In the genomic region with DNA sequence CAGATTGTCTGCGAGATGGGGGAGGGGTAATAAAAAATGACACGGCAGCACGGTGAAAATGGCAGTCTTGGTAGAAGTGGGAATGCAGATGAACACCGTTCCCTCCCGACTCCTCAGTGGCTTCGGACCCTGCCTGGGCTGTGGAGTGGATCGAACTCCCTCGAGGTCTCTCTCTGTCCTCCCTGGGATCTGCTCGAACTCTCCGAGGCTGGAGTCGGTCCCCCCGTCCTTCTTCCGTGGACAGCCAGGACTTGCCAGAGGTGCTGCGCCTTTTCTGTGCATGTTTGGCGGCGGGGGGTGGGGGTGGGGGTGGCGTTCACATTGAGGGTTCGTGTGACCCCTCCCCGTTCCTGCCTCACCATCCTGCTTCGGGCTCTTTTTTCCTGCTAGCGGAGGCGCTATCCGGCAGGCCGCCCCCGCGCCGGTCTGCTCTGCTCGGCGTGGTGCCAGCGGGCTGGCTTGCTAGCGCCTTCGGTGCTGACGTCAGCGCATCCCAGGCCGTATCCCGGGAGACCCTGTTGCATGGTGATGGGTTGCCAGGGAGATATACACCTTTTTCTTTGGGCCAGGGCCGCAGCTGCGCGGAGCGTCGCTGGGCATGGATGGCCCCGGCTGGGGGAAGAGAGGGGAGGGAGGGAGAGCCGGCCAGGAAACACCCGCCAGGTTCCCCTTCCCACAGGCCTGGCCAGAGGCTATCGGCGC, we compare ENCODE assay signal across 8 mouse cellular contexts. TPM values are rescaled to one million over a fixed set of nuclear protein-coding genes. Genes with fewer than 3 reads are reported as not detected.
DNase-seq lines count a peak whose midpoint lies in the region; ATAC-seq lines count a peak whose summit lies in the region.

No protein-coding gene starts in this region.

- H3K4me3 ChIP-seq in liver, embryonic 15.5 days (replicated peaks): peak overlapping the region; percentile 31

- H3K4me2 ChIP-seq in liver, embryonic 15.5 days: peak overlapping the region; percentile 58

- 5% methylated on average over 46 of the region's 46 CpGs for WGBS in liver, embryonic 15.5 days (ENCODE audit: insufficient replicate concordance)

- no peaks in the 10 kb centered on the region for H3K9me3 ChIP-seq in liver, embryonic 15.5 days (replicated peaks)

- H3K27me3 ChIP-seq in liver, embryonic 15.5 days: peaks cover 61% of the 10 kb centered on the region

- H3K27ac ChIP-seq in liver, embryonic 15.5 days (replicated peaks): no peak overlapping the region

- peak; percentile 17 for DNase-seq in T-cell, adult 2 months (ENCODE audit: low spot score)
- peak; percentile 87 for DNase-seq in cerebellum, adult 8-10 months
- peak; percentile 95 to 99 for DNase-seq in frontal cortex, adult 2 months (ENCODE audit: extremely low spot score in 1 of 2, low spot score in 1 of 2)
- DNase-seq in heart, postnatal 4 days: peak; percentile 95
- DNase-seq in layer of hippocampus, adult 18-20 months (ENCODE audit: low spot score in 2 of 2): peak; percentile 98 to 100
- peak; percentile 77 for DNase-seq in ovary, adult 18-20 months (ENCODE audit: low spot score)

- peaks cover 20% of the 10 kb centered on the region for H3K36me3 ChIP-seq in liver, embryonic 15.5 days (replicated peaks)

- ATAC-seq in liver, embryonic 15.5 days (ENCODE audit: insufficient read depth): no peak
- no peak for ATAC-seq in monocyte, adult 5-6 weeks (replicated peaks; ENCODE audit: insufficient number of reproducible peaks, low FRiP score, low TSS enrichment, poor library complexity, severe bottlenecking)

- no peak overlapping the region for H3K9ac ChIP-seq in liver, embryonic 15.5 days

- H3K4me1 ChIP-seq in liver, embryonic 15.5 days (replicated peaks): peaks cover 43% of the 10 kb centered on the region

RNA-seq across cellular contexts. Expression of gene Fam131a, which starts 2.7 kb away (rescaled TPM):
- 253 and 271 TPM in 2 replicates for polyA plus RNA-seq in frontal cortex, adult 2 months (2012; rRNA removed)
- total RNA-seq in heart, postnatal 4 days (2021): 10 to 100 TPM in 1 of 2 experiments, 1 to 10 TPM in 1; 10.0 to 13.8 TPM
- total RNA-seq in layer of hippocampus, adult 18-20 months (2021): 100 to 1,000 TPM; 445 to 503 TPM
- polyA plus RNA-seq in liver, embryonic 15.5 days (2015; fragmentation: Nextera tagmentation; extraction: Ambion mirVana): 1.3 and 1.8 TPM in 2 replicates
- total RNA-seq in monocyte, adult 5-6 weeks (2017): 1.8 to 5.8 TPM (median 3.5 TPM) in 3 replicates

RNA-seq across cellular contexts. Expression of gene Polr2h, which starts 21.7 kb away (rescaled TPM):
- polyA plus RNA-seq in frontal cortex, adult 2 months (2012; rRNA removed): 42.6 and 45.7 TPM in 2 replicates
- total RNA-seq in heart, postnatal 4 days (2021): 10 to 100 TPM; 15.6 to 16.7 TPM
- total RNA-seq in layer of hippocampus, adult 18-20 months (2021): 10 to 100 TPM; 21.5 to 26.2 TPM
- 36.4 and 39.3 TPM in 2 replicates for polyA plus RNA-seq in liver, embryonic 15.5 days (2015; fragmentation: Nextera tagmentation; extraction: Ambion mirVana)
- 20.0 to 31.9 TPM (median 24.4 TPM) in 3 replicates for total RNA-seq in monocyte, adult 5-6 weeks (2017)

RNA-seq across cellular contexts. Expression of gene Clcn2, which starts 21.8 kb away (rescaled TPM):
- polyA plus RNA-seq in frontal cortex, adult 2 months (2012; rRNA removed): 92.6 and 107 TPM in 2 replicates
- 1 to 10 TPM; 3.2 to 4.5 TPM for total RNA-seq in heart, postnatal 4 days (2021)
- total RNA-seq in layer of hippocampus, adult 18-20 months (2021): 10 to 100 TPM; 73.3 to 75.5 TPM
- polyA plus RNA-seq in liver, embryonic 15.5 days (2015; fragmentation: Nextera tagmentation; extraction: Ambion mirVana): 9.5 and 13.7 TPM in 2 replicates
- total RNA-seq in monocyte, adult 5-6 weeks (2017): 0.68 TPM in 1 of 3 replicates, not detected in the others

RNA-seq across cellular contexts. Expression of gene Eif4g1, which starts 27.7 kb away (rescaled TPM):
- polyA plus RNA-seq in frontal cortex, adult 2 months (2012; rRNA removed): 164 and 169 TPM in 2 replicates
- 100 to 1,000 TPM; 374 TPM for total RNA-seq in heart, postnatal 4 days (2021)
- 100 to 1,000 TPM; 278 to 283 TPM for total RNA-seq in layer of hippocampus, adult 18-20 months (2021)
- 86.2 and 98.5 TPM in 2 replicates for polyA plus RNA-seq in liver, embryonic 15.5 days (2015; fragmentation: Nextera tagmentation; extraction: Ambion mirVana)
- 140 to 207 TPM (median 147 TPM) in 3 replicates for total RNA-seq in monocyte, adult 5-6 weeks (2017)

RNA-seq across cellular contexts. Expression of gene Chrd, which starts 37.2 kb away (rescaled TPM):
- polyA plus RNA-seq in frontal cortex, adult 2 months (2012; rRNA removed): 38.8 and 49.9 TPM in 2 replicates
- 1 to 10 TPM; 1.6 to 1.9 TPM for total RNA-seq in heart, postnatal 4 days (2021)
- total RNA-seq in layer of hippocampus, adult 18-20 months (2021): 10 to 100 TPM; 87.9 to 90.5 TPM
- polyA plus RNA-seq in liver, embryonic 15.5 days (2015; fragmentation: Nextera tagmentation; extraction: Ambion mirVana): 0.37 and 0.47 TPM in 2 replicates
- not detected in 3 replicates for total RNA-seq in monocyte, adult 5-6 weeks (2017)

Comparison
In these comparisons a context has a peak if more than half of its experiments do, and no peak if none do; other contexts are left out.
1. DNase-seq: peak in every context shown above with its lines; median percentile 99 in layer of hippocampus, adult 18-20 months; 97 in frontal cortex, adult 2 months; 95 in heart, postnatal 4 days; 87 in cerebellum, adult 8-10 months; 77 in ovary, adult 18-20 months; 17 in T-cell, adult 2 months.
2. RNA of gene Fam131a, which starts 2.7 kb away (total RNA-seq): 445 to 503 TPM in layer of hippocampus, adult 18-20 months; 10.0 to 13.8 TPM in heart, postnatal 4 days and 1.8 to 5.8 TPM in monocyte, adult 5-6 weeks; every median in the first group is over 10 times any median in the second.
3. RNA of gene Clcn2, which starts 21.8 kb away (total RNA-seq): 73.3 to 75.5 TPM in layer of hippocampus, adult 18-20 months; 3.2 to 4.5 TPM in heart, postnatal 4 days and 0.68 TPM in monocyte, adult 5-6 weeks; every median in the first group is over 10 times any median in the second.